Mouse (Mus musculus) mature B cell (primary cell): ENCODE data around the gene Il10ra.

Source experiments
- in situ Hi-C: fragments of 300-500 bp; cut with MboI; formaldehyde crosslinking; loops from 2 replicates; pipeline ENCODE4 v1.14.3; 2019

The Il10ra gene

GRCm38 (mm10) chr9:45205143-45205542, 63.8 kb downstream of the Il10ra start:
- in situ Hi-C loops: no loop called here
